Mouse (Mus musculus): ENCODE results near the gene Spin2f.
"Not testable (repeated sequence)": the region's sequence is repeated elsewhere in the genome, so short reads cannot be mapped to it uniquely, and the experiment has no call there.

Spin2f gene

DNA sequence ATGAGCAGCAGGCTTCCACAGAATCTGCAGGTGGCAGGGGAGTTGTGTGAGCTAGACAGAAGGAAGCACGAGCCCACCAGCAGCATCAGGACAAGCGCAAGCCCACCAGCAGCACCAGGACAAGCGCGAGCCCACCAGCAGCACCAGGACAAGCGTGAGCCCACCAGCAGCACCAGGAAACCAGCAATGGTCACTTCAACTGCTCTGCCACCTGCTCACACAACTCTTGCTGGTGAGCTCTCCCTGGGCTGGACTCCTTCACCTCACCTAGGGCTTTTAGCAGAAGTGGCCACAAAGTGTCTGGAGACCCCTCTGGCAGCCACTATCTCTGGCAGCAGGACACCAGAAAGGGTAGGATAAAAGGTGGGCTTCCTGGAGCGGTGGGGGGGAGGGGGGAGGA, at the start of gene Spin2f:
Spin2f (plus strand) TSS at position 301 of the 400 bp plus-strand sequence.
- not testable (repeated sequence) for DNase-seq (ENCODE audit: low read depth)

GRCm38 (mm10) chrX:31212136-31212535, 41.6 kb upstream of the Spin2f start:
- DNase-seq (ENCODE audit: low read depth) = not testable (repeated sequence)

DNA sequence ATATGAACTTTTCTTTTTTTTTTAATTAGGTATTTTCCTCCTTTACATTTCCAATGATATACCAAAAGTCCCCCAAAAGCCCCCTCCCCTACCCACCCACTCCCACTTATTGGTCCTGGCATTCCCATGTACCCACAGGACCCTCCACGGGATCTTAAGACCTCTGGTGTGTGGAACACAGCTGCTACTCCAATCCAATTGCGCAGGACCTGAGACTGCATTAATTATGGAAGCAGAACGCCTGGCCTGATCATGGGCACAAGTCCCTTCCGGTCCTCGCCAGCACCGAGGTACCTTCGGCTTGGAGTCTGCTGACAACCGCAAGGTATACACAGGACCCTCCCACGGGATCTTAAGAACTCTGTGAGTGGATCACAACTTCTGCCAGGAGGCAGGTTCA, 30.2 kb upstream of the Spin2f start:
- not testable (repeated sequence) for DNase-seq (ENCODE audit: low read depth)

DNA sequence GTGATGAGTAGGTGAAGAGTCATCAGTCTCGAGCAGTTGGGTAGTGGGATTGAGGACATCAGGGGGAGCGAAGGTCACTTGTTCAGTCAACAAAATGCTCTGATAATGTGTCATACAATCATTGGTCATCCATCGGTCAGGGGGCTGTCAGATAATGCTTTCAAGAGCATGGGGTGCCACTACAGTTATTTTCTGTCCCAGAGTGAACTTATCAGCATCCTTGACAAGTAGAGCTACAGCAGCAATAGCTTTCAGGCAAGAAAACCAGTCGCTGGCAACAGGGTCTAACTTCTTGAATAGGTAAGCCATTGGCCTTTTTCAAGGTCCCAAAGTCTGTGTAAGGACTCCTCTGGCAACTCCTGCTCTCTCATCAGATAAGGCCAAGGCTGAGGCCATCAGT, 18.6 kb upstream of the Spin2f start:
- not testable (repeated sequence) for DNase-seq (ENCODE audit: low read depth)

- not testable (repeated sequence) for DNase-seq (ENCODE audit: low read depth)
Observed at GRCm38 (mm10) chrX:31241754-31242153, 11.9 kb upstream of the Spin2f start.

Measured in induced T-regulatory cell, adult 2 months (primary cell).